Mouse (Mus musculus): ENCODE measurements around the gene Col28a1.

The Col28a1 gene

DNA sequence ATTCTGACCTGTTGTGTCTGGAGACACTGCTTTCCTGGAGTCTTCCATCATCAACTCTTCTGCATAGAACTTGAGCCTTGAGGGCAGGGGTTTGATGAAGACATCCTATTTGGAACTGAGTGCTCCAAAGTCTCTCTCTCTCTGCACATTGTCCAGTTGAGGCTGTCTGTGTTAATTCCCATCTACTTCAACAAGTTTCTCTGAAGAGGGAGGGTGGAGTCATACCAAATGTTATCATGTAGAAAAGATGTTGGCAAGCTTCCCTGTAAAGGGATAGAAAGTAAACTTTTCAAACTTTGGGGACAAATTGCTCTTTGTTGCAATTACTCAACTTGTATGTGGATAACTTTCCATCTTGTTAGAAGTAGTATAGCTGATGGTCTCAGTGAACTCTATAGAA is at the start of gene Col28a1:
Gene Col28a1 (minus strand): TSS at position 101 of the 400 bp plus-strand sequence.
- DNase-seq (ENCODE audit: low read depth, low spot score) = no peak

DNA sequence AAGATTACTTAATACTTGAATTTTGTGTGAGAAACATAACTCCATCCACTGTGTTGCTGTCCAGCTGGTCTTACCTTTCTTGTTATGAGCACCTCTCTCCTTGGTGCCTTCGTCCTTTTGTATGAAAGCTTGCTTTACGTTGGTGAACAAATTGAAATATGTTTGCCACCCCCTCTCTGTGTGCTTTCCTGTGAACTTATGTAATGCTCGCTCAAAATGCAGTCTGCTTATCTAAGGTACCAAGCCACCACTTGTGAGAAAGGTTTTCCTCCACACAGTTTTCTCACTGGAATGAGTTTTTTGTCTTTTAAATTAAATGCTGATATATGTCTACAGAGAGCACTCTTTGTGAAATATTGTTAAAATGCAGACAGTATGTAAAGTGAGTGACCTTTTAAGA is 36.2 kb upstream of the Col28a1 start:
- DNase-seq (ENCODE audit: low read depth, low spot score) = no peak

DNA sequence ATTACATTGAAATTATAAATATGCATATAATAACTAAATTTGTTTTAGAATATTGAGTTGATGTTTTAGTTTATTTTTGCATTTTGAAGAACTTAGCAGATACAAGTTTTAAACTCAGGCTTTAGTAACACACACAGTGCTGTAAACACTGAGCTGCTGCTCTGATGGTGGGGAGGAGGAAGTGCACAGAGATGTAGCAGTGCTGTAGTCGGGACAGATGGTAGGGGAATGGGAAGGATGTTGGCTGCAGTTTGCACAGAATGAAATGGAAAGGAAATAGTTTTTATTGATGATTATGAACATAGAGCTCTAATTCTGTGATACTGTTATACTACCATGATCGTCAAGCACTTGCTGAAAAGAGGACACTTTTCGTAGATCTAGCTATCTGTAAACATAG is 34.6 kb upstream of the Col28a1 start:
- DNase-seq (ENCODE audit: low read depth, low spot score) = no peak

DNA sequence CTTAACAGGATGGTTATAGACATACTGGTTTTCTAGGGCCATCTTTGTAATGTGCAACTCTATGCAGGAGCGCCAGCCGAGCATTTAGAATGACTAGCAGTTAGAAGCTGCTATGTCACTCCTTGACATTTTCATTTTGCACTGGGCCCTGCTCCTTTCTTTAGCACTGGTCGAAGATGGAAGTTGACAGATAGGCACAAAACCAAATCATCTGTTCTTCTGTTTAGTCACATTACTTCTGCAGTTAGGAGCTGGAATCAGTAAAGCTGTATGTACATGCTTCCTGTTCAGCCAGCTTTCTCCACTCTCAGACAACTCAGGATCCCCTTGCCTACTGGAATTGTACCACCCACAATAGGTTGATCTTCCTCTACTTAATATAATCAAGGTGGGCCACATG is 18.2 kb upstream of the Col28a1 start:
- DNase-seq (ENCODE audit: low read depth, low spot score) = no peak

DNA sequence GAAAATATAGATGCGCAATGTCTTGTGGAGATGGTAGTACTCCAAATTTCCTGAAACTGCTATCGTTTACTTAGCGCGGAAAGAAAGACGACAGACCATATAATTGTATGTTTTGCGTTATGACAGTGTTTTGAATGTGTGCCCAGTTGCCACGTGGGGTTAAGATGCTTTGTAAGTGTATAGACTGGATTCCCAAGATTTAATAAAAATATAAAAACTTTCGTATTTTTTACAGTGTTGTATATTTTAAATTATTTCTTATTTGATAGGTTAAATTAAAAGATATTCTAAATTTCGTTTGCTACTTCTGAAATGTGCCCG is 17.4 kb upstream of the Col28a1 start:
- DNase-seq (ENCODE audit: low read depth, low spot score) = no peak

DNA sequence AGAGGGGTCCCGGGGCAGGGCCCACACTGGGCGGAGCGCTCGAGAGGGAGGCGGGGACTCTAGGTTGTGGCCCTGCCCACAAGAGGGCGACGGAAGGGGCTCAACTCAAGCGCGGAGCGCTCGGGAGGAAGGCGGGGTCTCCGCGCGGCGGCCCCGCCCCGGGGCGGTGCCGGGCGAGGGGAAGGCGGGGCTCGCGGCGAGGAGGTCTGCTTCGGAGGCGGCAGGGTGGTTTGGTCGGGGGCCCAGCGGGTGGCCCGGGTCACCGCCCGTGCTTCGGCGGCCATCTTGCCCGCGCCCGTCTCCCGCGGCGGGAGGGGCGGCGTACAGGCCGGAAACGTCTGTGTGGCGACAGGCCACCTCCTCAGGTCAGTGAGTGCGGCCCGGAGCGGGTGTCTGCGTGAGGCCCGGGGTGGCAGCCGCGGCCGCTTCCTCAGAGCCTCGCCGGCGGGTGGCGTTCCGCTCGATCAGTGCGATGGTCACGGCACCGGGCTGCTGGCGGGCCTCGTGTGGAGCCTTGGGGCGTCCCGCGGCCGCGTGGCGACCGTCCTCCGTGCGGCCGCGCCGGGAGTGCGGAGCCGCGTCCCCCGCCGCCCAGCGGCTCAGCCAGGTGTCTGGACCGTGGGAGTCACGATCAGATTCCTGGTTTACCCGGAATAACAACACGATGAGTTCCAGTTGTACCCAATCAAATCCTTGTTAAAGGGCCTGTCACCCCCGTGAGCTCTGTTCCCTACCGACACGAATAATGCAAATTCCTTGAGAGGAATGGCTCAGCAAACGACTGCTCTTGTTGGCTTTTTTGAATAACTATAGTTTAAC is 16.8 kb upstream of the Col28a1 start, which contains the start of gene Mios:
Gene Mios (plus strand): TSS at position 176 of the 819 bp plus-strand sequence.
- DNase-seq (ENCODE audit: low read depth, low spot score) = peak; percentile 96

DNA sequence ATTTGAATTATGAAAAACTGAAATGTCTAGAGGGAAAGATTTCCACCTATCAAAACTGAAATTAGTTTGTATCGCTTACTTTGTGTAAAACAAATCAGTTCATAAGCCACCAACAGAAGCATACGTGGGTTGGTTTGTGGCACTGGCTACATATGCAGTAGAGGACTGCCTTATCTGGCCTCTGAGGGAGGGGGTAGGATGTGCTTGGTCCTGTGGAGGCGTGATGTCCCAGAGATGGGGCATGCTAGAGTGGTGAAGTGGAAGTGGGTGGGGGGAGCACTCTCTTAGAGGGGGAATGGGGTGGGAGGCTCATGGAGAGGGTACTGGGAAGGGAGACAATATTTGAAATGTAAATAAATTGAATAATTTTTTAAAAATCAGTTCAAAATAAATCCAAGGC is 2.5 kb downstream of the Col28a1 start:
- DNase-seq (ENCODE audit: low read depth, low spot score) = no peak

DNA sequence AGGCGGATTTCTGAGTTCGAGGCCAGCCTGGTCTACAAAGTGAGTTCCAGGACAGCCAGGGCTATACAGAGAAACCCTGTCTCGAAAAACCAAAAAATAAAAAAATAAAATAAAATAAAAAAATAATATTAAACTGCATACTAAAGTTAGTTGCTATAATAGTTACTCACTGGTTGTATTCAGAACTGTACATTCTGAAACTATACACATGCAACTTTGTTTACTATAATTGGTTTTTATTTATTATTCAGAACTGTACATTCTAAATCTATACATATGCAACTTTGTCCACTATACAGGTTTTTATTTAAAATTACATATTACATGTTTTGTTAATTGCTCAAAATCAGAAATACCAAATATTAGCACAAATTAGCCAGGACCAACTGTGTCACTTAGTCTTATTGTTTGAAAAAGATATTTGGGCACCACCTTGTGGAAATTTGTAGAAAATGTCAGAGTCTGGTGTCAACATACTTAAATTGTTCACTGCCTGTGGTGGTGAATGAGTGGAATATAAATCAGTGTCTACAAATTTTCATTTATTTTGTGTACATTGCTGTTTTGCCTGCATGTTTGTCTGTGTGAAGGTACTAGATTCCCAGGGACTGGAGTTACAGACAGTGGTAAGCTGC is 3.7 kb downstream of the Col28a1 start:
- DNase-seq (ENCODE audit: low read depth, low spot score) = peak; percentile 40

DNA sequence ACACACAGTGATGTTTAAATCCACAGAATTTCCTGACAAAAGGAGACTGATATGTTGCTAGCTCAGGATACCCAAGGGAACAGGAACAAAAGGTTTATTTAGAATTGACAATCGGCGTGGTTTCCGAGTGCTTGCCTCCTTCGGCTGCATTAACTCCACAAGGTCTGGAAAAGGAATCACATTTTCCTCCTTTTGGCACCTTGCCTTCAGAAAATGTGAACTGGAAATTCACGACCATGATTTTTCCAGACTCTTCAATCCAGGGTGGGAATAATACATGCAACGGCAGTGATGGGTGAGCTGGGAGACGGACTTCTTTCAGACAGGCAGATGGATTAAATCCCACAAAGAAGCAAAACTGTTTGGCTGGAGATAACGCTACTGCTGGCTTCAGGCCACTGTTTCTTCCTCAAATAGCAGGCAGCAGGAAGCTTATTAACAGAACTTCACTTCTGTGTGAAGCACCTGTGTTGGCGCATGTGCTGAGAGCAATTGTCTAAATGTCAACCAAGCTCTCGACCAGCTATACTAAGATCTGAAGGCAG is 13.9 kb downstream of the Col28a1 start:
- no peak for DNase-seq (ENCODE audit: low read depth, low spot score)

DNA sequence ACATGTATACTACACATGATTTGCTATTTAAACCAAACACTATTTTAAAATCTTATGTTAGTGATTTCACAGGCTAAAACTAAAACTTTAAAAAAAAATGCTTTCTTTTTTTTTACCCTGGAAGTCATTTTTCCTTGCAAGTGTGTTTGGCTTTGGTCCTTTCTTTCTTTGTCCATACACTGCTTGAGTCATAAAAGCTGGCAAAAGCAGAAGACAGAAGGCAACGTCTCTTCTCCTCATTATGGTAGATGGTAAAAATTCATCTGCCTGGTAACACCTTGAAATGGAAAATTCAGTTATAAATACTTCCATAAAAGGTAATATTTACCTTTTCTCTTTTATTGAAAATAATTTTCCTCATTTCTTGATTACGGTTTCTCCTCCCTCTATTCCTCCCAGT is 16.3 kb downstream of the Col28a1 start:
- DNase-seq (ENCODE audit: low read depth, low spot score) = no peak

DNA sequence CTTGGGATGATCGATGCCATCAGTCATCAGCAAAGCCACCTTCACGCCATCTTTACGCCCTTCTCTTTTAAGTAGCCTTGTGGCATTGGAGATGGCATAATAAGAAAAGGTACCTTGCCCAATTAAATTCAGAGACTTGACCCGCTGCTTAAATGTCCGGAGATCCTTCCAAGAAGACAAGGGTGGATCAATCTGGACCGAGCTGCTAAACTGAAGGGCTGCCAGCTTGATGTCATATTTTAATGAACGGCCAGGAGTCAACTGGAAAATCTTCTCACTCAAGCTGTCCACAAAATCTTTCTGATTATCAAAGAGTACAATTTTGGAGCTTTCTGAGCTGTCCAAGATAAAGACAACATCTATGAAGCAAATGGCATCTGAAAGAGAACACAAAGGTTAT is 17.1 kb downstream of the Col28a1 start:
- DNase-seq (ENCODE audit: low read depth, low spot score) = no peak

DNA sequence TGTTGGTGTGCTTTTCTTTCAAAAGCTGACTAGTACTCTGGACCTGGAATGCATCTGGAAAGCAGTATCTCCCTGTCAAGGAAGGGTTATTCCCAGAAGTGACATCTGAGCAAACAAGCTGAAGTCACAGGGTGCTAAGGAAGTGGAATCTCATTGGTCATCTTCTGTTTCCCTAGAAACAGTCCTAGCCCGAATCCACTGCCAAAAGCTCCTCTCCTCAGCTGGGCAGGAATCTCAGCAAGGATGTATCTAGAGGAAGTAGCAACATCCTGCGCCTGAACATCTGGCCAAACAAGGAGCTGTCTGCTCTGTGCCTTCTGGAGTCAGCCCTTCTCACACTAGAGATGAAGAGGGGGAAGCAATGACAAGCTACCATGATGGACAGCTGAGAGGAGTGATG is 18.4 kb downstream of the Col28a1 start:
- DNase-seq (ENCODE audit: low read depth, low spot score) = no peak

DNA sequence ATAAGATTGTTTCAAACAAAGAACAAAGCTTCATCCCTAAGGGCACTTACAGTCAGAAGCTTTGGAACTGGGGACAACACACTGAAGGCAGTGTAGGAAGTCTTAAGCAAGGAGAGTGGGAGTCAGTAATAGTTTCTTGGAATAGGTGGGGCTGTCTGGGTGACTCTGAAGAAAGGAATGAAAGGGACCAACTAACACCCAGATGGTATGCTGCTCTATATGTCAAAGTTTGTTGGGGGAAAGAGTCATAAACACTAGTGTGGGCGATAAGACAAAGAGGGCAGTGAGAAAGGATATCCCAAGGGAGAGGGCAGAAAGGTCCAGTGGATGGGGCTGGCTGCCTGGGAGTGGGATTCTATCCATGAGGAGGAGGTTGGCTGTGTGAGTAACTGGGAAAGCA is 20.3 kb downstream of the Col28a1 start:
- no peak for DNase-seq (ENCODE audit: low read depth, low spot score)

DNA sequence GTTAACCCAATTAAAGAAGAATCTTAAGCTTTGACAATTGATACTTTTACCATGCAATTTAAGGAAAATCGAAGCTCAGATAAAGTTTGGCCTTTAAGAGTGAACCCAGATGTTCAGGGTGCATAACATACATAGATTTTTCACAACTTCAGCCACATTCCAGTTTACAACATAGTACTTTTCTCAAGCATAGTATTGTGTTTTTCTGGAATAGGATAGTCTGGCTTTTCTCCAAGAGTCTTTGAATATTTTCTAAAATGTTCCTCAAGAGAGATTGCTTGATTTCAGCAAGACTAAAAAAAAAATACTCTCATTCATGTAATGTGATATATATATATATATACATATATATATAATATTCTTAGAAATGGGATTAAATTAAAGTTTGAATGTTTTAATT is 27.7 kb downstream of the Col28a1 start:
- no peak for DNase-seq (ENCODE audit: low read depth, low spot score)

DNA sequence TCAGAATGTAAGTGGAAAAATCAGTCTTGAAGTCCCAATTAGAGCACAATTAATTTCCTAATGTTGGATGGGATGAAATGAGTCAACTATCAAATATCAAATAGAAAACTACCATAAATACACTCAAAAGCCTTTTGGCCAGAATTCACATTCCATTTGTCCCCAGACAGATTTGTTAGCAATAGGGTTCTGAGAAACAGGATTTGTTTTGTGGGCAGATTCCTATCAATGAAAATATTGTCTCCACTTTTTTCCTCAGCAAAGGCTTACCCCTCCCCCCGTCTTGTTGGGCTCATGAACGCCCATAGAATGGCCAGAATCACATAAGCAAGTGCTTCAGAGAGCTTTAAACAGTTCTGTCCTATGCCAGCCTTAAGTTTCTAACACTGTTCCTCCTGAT is 32.4 kb downstream of the Col28a1 start:
- no peak for DNase-seq (ENCODE audit: low read depth, low spot score)

DNA sequence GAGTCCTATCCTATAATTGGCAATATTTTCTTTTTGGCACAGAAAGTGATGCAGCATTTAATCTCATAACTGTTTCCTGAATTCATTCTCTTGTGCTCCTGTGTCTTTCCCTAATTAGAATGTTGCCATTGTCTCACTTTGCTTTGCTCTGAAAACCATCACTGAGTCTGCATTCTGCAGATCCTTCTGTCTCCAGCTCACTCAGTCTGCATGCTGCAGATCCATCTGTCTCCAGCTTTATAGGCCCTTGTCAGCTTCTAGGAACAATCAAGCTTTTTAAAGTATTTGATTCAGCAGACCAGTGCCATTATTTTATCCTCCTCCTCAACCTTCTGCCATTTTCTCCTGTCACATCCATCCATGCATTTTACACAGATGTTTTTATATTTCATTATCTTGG is 35.3 kb downstream of the Col28a1 start:
- no peak for DNase-seq (ENCODE audit: low read depth, low spot score)

DNA sequence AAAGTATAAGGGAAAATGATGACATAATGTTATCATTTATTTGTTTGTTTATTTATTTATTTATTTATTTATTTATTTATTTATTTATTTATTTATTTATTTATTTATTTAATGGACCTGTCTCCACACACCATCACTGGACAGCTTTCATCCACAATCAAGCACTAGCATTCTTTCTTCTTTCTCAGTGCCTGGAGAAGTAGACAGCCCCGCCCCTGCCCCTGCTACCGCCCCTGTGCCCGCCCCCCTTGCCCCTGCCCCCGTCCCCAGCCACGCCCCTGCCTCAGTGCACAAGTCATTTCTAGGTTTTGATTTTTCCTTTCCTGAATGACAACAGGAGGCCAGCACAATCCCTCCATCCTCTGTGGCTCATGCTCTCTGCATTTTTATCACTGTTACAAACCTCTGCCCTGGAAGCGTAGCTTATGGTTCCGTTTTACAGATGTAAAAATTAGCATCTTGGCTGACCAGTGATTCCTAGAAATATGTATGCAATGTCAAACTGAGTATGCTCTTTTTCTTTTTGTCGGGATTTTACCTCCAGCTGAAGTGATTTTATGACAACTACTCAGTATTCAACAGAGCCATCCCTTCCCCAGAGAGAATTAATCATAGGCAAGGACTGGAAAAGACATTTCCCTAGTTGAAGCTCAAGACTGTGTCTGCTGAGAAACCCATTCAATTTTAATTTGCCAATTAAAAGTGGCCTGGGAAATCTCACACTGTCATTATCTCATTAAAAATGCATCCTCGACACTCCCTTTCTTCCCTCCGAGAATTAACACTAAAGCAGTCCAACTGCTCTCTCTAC is 39.7 kb downstream of the Col28a1 start:
- no peak for DNase-seq (ENCODE audit: low read depth, low spot score)

DNA sequence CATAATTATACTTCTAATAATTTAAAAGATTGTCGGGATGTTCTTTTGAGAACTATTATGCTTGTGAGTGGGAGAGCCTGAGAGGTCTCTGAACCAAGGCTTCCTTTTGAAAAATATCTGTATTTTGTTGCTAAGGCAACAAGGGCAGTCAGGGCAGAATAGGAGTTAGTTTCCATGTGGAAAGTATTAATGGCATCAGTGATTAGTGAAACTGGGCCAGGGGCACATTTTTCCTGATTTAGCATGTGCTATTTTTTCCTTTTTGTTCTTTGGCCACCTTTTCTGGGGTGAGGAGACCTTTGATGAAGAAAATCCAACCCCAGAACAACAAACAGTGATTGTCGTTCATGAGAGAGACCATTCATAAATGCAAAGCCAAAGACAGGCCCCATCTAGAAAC is 43.5 kb downstream of the Col28a1 start:
- DNase-seq (ENCODE audit: low read depth, low spot score) = no peak

DNA sequence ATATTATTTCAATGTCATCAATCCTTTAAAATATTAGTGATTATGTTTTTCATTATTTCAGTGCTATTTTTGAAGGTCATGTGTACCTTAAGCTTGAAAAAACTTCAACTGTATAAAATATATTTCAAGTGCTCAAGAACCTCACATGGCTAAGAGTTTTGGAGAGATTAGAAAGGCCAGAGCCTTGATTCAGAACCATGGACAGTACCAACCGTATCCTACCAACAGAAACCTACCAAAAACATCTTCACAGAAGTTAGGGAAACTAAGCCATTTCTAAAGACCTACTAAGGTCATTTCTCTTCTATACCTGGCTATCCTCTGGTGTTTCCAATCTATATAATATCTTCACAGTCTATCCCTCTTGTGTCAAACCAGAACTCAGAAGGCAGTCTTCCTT is 50.5 kb downstream of the Col28a1 start:
- DNase-seq (ENCODE audit: low read depth, low spot score) = peak; percentile 27

DNA sequence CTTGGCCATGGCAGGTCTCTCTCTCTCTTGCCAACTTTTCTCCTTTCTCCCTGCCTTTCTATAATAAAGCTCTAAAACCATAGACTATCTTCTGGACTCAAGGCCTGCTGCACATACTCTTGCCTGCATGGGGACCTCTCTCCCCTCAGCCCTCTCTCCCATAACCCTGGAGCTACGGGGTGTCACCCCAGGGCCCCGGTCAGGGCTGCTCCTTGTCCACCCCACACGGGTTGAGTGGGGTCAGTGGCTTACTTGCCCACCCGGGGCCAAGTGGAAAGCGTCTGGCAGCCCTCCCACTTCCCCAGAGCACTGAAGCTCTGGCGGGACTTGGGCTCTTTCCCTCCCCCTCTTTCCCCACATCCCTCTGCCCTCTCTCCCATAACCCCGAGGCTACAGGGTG is 62.3 kb downstream of the Col28a1 start:
- no peak for DNase-seq (ENCODE audit: low read depth, low spot score)

DNA sequence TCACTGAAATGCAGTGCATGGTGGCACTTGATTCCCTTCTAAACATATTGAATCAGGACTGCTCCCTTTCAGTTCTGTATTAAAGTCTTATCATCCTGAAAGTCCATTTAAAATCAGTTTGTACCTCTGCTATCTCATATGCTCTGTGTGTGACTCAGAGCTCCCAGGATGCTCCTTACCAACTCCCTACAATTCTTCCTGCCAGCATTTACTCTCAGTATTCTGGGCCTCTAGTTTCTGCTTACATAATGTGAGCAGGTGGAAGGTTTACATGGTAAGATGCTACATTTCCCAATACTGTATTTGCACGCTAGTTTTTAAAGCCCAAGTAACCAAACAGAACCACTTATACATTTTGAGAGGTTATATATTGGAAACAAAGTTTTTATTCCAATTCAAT is 64.3 kb downstream of the Col28a1 start:
- no peak for DNase-seq (ENCODE audit: low read depth, low spot score)

DNA sequence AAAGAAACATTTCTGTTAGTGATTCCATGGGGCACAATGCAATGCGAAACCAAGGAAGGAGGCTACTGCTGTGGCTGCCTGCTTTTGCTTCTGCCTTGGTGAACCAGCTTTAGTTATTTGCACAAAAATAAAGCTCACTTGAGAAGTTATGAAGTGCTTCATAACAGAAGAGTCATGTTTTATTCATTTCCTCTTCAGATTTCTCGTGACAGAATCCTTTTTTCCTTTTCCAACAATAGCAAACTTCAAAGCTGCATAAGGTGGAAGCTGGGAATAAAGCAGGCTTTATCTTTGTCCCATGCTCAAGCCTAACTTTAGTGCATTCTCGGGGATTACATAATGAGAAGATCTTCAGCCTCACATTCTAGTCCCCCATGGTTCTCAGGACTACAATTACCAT is 65.9 kb downstream of the Col28a1 start:
- DNase-seq (ENCODE audit: low read depth, low spot score) = no peak

Data from A20 (cell line).